Mouse (Mus musculus): Measurements from ENCODE around the gene Zfp280d.

Gene Zfp280d

DNA sequence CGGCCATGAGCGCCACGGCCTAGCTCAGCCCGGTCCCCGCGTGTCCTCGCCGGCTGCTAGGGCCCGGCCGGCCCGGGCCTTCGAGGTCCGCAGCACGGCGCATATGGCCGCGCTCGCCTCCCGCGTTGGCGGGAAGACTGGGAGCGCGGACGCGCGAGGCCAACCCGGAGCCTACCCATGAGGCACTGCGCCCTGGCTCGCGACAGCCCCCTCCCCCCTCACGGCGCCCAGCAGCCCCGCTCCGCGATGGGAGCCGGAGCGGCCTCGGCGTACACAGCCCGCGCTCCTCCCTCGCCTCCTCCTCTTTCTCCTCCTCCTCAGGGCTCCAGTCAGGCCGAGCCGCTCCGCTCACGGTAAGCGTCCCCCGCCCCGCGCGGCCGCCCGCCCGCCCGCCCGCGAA is at the start of gene Zfp280d:
TSS of gene Zfp280d (plus strand) at position 184 of the 400 bp plus-strand sequence.
- DNase-seq (ENCODE audit: low read depth, low spot score), result peak; percentile 89

DNA sequence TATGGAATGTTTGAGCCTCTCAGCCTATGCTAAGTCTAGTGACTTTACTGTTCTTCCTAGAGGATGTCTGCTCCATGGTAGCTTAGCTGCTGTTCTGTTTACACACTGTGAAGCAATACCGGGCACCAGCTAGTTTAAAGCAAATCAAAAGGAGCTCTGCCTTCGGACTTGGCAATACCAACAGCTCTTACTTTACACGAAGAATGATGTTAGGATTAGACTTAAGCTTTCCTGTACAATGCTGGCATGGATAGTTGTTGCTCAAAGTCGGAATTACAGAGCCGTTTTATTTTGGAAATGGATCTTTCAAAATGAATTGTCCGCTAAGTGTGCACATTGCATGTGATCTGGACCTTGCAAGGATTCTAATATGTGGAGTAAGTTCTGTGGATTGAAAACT is 48.1 kb upstream of the Zfp280d start:
- no peak for DNase-seq (ENCODE audit: low read depth, low spot score)

DNA sequence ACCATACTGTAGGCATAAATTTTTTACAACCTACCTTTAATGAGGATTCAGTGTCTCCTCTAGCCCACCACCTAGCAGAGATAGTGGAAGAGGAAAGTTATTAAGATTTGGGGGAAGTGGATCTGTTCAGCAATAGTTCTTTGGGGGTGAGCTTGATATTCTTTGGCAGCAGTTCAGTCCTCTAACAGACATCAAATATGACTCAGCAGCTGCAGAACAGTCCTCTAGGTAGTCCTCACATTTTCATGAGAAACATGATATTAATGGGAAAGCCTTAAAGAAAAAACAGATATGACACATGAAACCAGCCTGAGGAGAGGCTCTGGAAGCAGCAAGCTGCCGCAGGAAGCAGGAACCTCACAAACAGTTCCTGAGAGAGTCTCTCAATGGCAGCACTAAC is 22.0 kb upstream of the Zfp280d start:
- no peak for DNase-seq (ENCODE audit: low read depth, low spot score)

DNA sequence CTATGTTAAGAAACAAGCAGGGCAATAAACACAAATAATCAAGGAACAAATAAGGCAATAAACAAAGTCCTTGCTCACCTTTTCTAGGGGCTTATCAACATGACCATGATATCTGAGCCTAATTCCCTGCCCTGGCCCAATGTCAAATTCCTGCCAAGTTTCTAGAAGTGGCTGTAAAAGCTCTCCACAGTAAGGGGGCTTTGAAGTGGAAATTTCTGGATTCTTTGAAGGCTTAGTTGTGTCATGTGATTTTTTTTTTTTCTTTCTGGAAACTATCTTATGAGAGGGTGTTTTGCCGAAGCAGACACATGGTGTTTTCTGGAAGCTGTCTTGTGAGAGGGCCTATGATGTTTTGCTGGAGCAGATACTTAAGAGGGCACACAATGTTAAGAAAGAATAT is 19.4 kb upstream of the Zfp280d start:
- no peak for DNase-seq (ENCODE audit: low read depth, low spot score)

DNA sequence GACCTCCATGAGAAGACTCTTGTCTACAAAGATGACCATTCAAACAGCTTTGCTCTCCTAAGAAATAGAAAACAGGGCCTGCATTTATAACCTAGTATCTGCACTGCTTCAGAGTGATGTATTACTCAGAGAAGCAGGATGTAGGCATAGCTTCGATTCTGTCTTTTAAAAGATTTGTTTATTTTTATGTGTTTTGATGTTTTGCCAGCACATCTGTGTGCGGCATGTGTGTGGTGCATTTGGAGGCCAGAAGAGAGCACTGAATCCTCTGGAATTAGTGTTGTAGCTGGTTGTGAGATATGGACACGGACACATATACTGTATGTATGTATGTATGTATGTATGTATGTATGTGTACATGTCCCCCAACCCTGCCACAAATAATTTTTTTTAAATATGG is 18.0 kb upstream of the Zfp280d start:
- DNase-seq (ENCODE audit: low read depth, low spot score), result no peak

DNA sequence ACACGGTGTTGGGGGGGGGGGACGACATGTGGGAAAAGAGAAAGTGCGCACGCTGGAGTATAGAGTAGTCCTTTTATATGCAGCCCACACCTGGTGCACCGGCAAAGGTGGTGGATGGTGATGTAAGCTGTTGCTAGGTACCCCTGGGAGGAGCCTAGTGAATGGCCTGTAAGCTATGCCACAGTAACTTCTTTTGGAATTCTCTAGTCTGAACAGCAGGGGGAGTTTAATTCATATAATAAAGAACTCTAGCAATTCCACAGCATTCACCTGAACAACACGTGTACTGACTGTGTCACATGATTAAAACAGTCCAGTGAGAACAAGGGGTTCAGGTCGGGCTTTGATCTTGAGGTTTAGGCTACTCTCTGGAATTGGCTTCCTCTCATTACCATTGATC is 14.3 kb upstream of the Zfp280d start:
- no peak for DNase-seq (ENCODE audit: low read depth, low spot score)

DNA sequence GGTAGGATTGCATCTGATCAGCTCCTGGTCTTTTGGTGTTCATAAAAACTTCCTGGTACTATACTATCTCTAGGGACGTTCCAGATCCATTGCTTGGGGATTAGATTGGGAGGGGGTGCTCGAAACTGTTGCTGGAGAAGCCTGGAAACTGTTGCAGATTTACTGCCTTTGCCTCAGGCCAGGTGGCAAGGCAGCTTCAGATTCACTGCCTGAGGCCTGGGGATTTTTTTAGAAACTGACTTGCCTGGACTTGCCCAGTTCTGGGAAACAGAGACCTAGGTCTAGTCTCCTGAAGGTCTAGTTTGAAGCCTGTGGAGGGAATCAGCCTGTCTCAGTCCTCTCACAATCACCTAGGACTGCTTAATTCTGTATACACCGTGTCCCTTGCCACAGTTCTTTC is 9.8 kb upstream of the Zfp280d start:
- no peak for DNase-seq (ENCODE audit: low read depth, low spot score)

DNA sequence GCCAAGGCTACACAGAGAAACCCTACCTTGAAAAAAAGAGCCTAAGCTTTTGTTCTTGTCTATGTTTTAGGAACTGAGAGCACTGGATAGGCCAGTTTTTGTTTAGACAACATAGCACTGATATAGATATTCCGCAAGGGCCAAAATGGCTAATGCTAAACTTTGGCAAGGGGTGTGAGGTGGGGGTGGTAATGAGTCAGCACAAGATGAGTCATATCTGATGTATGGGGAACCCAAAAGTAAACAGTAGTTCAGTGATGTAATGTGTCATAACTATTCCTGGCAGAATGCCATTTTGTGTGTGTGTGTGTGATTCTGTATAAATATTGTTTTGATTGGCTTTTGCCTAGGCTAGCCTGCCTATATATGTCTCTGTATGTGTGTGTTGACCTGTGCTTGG is 4.5 kb upstream of the Zfp280d start:
- no peak for DNase-seq (ENCODE audit: low read depth, low spot score)

DNA sequence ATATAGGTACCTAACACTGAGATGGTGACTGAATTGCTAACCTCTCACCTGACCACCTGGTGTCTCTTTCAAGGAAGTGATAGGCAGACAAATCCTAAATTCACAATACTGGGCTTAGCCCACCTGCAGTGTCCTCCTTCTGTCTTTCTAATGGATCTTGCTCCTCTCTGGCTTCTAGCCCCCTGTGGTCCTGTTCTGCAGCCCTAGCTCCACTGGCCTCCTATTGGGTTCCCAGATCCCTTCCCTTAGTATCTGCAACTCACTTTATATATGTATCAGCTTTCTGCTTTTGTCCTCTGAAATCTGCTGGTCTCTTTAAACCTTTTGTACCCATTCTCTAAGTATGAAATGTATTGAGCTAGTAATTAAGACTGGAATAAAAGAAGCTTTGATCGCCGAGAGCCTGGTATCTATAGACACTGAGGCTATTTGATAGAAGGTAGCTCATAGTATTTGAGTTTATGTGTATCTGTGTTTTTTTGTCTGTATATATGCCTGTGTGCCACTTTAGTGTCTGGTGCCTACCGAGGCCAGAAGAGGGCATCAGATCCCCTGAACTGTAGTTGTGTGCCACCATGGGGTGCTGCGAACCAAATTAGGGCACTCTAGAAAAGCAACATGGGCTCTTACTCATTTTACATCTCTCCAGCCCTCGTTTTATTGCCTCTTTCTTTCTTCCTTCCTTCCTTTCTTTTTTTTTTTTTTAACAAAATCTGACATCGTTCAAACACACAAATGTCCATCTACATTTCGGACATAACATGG is 832 bp upstream of the Zfp280d start:
- DNase-seq (ENCODE audit: low read depth, low spot score), result no peak

DNA sequence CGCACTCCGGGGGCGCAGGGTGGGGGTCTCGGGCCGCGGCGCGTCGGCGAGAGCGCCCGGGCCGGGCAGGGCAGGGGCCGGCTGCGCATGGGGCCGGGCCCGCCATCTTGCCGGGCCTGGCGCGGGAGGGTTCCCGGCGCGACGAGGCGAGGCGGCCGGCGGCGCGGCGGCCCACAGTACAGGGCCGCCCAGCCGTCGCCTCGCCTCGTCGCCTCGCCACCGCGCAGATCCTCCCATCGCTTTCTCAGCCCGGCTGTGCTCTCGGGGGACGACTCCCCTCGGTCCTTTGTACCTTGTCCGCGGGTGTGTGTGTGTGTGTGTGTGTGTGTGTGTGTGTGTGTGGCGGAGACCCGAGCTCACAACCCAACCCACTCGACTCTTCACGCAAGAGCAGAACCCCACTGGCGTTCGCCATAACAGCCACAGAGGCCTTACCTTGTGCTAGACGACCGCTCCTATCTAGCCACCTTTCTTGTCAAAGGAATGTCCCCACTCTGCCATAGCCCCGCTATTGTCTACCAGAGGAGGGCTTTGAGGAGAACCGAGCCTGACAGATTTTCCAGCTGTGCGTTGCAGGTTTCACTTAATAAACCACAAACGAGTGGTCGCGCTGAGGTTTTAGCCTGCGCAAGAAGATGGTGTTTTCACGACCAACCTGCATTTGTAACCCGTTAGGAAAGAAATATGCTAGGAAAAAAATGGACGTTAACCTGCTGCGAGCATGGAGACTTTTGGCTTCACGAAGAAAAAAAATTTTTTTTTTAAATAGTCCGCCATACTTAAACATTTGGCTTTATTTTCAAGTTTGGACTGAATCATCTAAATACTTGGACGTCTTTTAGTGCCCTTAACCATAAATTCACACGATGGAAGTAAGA is 680 bp downstream of the Zfp280d start:
- DNase-seq (ENCODE audit: low read depth, low spot score), result peak; percentile 36

DNA sequence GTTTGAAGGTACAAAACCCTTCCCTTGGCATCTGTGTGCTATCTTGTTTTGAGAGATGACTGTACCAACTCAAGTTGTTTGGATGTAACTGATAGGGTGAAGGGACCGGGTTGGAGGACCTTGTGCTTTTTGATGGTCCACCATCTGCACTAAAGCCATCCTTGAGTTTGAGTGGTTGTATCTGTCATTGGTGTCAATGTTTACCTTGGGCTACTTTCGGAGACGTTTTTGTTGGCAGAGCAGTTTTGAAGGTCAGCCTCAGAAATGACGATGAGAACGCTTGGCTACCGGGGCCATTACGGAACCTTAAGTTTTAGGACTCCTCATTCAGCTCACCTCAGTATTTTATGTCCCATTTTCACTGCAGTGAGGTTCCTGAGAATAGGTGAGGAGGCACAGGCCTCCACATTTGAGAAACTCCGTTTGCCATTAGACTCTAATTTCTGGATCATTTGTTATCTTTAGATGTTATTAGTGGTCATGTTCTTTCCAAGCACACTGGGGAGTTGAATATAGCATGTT is 1.4 kb downstream of the Zfp280d start:
- no peak for DNase-seq (ENCODE audit: low read depth, low spot score)

DNA sequence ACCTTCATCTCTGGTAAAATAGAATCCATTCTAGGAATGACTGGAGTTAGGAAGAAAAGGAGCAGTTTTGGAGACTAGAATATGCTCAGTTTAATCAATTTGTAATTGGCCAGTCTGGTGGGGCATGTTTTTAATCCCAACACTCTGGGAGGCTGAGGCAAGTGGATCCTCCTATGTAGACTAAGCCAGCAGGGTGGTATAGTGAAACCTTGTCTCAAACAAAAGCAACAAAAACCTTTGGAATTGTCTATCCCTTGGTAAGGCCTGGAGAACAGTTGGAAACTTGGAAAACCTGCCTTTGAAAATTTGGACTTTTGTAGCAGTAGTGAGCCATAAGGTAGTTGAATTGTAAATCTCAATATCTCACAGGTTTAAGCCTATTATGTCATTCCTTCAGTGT is 2.3 kb downstream of the Zfp280d start:
- no peak for DNase-seq (ENCODE audit: low read depth, low spot score)

DNA sequence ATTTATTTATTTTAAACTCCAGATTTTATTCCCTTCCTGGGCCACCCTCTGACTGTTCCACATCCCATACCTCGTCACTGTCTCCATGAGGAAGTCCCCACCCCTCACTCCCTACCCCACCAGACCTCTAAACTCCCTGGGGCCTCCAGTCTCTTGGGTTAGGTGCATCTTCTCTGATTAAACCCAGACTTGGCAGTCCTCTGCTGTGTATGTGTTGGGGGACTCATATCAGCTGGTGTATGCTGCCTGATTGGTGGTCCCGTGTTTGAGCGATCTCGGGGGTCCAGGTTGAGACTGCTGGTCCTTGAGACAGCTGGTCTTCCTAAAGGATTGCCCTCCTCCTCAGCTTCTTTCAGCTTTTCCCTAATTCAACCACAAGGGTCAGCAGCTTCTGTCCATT is 5.3 kb downstream of the Zfp280d start:
- DNase-seq (ENCODE audit: low read depth, low spot score), result no peak

DNA sequence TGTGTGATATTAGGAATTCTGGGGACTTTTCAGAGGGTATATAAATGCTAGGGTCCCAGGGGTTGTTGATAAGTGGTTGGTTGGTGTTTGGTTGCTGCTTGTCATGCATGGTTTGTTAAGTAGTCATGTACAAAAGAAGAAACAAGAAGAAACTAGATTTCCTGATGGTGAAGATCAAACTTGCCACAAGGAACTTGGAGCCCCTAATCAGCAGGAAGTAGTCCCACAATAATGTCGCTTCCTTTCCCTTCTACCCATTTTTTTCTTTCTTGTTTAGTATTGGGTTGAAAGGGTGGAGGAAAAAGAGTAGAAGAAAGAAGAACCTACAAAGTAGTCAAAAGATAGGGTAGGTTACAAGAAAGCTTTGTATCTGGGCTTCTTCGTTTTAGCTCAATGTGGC is 13.0 kb downstream of the Zfp280d start:
- DNase-seq (ENCODE audit: low read depth, low spot score), result no peak

DNA sequence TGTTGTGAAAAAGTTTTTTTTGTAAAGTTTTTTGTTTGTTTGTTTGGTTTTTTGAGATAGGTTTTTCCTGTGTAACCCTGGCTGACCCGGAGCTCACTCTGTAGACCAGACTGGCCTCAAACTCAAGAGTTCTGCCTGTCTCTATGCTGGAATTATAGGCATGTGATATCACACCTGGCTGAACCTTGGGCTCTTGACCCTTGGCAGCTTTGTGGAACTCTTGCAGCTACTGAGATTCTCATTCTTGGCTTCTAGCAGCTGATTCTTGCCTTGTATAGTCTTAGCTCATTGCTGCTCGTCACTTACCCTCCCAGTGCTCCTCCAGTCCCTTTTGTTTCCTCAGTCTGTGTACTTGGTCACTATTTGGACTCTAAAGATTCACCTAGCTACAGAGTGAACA is 13.6 kb downstream of the Zfp280d start:
- DNase-seq (ENCODE audit: low read depth, low spot score), result no peak

DNA sequence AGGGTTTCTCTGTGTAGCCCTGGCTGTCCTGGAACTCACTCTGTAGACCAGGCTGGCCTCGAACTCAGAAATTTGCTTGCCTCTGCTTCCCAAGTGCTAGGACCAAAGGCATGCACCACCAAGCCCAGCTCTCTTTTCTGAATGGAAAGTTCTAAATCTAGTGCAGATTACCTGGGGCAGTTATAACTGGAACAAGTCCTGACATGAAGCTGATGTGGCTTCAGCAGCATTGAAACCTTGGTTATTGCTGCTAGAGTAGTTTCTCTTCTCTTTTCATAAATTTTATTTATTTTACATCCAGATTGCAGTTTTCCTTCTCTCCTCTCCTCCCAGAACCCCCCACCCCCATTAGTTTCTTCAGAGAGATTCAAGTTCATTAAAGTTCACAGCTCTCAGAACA is 14.4 kb downstream of the Zfp280d start:
- no peak for DNase-seq (ENCODE audit: low read depth, low spot score)

DNA sequence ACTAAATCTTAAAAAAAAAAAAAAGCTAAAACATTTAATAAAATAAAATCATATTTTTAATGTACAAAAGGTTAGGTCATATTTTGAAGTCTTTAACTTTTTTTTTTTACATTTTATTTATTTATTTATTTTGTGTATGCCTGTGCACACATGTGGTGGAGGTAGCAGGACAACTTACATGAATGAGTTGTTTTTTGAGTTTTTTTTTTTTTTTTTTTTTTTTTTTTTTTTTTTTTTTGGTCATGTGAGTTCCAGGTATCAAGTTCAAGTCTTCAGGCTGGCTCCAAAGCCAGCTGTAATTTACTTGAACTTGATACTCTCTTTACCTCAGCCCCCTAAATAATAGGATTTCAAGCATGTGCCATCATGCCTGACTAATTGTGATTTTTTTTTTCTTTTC is 19.4 kb downstream of the Zfp280d start:
- no peak for DNase-seq (ENCODE audit: low read depth, low spot score)

DNA sequence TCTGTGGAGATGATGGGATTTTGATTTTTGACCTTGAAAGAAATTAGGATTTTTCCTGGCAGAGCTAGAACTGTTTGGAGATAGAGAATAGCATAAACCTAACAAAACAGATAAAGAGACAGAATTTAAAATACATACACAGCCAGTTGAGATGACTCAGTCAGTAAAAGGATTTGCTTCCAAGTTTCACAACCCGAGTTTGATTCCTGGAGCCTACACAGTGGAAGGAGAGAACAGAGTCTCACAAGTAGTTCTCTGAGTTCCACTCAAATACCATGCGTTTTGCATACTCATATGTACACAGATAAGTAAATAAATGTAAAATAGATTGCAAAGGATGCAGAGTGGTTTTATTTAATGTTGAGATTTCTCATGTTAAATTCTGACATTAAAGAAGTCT is 35.1 kb downstream of the Zfp280d start:
- DNase-seq (ENCODE audit: low read depth, low spot score), result no peak

DNA sequence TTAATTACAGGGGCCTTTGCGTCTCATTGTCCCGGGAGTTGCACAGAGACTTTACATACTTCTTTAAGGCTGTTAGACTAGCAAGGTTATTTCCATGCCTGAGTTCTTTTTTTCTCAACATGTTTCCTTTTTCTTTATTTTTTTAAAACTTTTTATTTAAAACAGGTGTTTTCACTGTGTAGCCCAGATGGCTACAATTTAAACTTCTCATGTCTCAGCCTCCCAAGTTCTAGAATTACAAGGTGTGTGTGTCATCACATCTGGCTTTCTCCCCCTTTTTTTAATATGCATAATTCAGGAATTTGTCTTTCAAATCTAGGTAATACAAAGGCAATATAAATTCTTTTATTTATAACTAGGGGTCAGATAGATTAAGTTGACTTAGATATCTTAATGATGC is 58.6 kb downstream of the Zfp280d start:
- no peak for DNase-seq (ENCODE audit: low read depth, low spot score)

DNA sequence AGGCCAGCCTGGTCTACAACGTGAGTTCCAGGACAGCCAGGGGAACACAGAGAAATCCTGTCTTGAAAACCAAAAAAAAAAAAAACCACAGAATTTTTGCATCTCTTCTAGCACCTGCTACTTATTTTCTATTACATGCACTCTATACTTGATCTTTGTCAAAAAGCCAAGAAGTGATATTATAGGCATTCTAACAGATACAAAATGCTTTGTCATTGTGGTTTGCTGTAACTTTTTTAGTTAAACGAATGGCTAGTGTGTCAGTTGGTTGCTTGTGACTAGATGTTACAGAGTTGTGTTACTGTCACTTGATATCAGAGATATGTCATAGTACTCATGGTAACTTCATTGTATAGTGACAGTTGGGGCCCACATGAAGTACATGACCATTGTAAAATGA is 61.4 kb downstream of the Zfp280d start:
- DNase-seq (ENCODE audit: low read depth, low spot score), result no peak

DNA sequence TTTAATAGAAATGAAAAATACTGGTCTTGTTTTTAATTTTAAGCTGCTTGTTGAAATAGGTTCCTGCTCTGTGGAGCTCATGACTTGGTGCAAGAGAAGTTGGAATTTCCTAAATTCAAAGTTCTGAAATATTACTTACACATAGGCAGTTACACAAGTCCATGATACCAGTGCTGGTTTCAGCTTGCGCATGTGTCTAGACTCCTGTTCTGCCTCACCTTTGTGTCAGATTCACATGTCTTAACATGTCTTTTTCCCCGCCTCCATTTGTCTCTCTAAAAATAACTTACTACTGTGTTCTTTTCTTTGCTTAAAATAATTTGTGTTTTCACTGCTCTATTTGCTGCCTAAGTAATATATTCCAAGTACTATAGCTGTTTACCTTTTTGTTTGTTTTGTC is 64.5 kb downstream of the Zfp280d start:
- no peak for DNase-seq (ENCODE audit: low read depth, low spot score)

DNA sequence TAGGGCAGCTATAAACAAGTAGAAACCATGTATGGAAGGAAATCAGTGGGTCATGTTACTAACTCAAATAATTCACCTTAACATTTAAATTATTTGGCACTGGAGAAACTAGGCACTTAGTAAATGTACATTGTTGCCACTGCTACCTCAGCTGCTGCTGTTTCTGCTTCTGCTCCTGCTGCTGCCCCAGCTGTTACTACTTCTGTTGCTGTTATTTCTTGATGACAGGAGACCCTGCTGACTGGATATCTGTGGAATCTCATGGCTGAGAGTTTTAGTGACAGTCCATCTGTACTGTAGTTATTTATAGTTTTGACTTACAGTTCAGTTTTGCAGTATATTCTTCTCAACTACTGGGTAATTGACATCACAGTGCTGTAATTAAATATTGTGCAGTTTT is 69.2 kb downstream of the Zfp280d start:
- DNase-seq (ENCODE audit: low read depth, low spot score), result peak; percentile 4

DNA sequence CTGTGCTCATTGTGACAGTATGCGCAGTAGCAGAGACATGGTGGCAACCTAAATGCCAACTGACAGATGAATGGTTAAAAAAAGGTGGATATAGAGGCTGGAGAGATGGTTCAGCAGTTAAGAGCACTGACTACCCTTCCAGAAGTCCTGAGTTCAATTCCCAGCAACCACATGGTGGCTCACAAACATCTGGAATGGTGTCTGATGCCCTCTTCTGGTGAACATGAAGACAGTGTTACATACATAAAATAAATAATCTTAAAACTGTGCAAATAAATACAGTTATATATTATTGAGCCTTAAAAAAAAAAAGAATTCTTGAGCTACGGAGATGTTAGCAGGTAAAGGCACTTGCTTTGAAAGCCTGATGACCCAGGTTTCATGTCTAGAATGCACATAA is 97.7 kb downstream of the Zfp280d start:
- DNase-seq (ENCODE audit: low read depth, low spot score), result no peak
